Mouse (Mus musculus) NIH3T3 (cell line): Measurements from ENCODE around the gene Cacng8.

Source experiments
- DNase-seq: peaks from one replicate; pipeline ENCODE4 v3.0.0-alpha.2; 2012; ENCODE audit warnings: low read depth

The Cacng8 gene

DNA sequence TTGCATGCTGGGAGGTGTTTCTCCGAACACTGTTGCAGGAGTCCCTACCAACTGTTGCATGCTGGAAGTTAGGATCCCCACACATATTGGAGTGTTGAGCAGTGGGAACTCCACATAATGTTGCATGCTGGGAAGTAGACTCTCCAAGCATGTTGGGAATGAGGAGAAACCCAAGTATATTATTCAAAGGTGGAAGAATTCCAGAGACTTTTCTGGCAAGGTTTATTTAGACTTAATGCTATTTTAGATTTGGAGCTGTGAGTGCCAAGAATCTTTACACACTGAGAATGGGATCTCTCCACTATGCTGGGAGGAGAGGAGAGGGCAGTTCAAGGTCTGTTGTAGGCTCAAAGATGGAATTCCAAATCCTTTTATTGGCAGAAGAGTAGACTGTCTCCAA, 41.6 kb downstream of the Cacng8 start:
- DNase-seq = peak; percentile 38

DNA sequence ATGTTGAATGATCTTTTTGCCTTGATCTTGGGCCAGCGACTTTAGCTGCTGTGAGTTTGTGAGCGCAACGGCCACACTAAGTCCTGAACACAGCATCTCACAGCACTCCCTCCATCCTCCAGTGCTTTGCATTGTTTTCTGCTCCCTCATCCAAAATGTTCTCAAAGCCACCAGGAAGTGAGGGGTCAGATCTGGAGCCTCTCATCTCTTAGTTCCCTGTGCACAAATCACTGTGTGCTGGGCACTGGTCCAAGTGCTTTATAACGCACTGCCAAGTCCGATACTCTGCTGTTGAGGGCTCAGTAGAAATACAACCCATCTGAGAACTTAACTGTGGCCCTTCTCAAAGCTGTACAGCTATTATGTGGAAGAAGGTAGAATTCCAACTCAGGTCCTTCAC, 47.5 kb downstream of the Cacng8 start:
- peak; percentile 32 for DNase-seq

GRCm38 (mm10) chr7:3439984-3440383, 49.5 kb downstream of the Cacng8 start:
- no peak for DNase-seq

DNA sequence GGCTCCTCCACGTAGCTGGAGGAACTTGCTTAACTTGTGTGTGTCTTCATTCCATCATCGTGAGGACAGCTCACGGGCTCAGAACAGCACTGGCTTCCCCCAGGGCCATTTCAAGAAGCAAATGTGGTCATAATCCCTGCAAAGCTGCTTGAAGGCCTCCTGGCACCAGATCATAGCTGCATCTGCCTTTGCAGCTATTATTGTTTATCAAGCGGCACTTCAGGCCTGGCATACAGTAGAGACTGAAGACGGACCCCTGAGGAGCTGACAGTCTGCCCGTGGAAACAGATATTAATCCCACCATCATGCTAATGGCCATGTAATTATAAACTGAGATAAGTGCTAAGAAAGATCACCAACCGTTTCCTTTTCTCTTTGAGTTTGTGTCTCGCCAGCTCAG, 50.0 kb downstream of the Cacng8 start:
- no peak for DNase-seq

GRCm38 (mm10) chr7:3442476-3443062, 52.1 kb downstream of the Cacng8 start:
- DNase-seq = no peak

DNA sequence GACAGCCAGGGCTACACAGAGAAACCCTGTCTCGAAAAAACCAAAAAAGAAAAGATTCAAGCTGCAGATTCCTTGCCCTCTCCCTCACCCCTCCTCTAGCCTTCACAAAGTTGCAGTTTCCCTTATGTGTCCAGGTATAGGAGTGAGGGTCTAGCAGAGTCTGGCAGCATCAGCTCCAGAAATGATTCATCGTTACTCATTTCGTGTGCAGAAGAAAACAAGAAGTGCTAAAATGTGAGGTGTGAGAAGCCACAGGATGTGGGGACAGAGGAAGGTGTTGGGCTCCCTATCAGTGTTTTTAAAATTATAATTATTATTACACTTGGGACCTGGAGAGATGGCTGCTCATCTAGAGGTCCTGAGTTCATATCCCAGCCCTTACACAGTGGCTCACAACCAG, 54.2 kb downstream of the Cacng8 start:
- no peak for DNase-seq

DNA sequence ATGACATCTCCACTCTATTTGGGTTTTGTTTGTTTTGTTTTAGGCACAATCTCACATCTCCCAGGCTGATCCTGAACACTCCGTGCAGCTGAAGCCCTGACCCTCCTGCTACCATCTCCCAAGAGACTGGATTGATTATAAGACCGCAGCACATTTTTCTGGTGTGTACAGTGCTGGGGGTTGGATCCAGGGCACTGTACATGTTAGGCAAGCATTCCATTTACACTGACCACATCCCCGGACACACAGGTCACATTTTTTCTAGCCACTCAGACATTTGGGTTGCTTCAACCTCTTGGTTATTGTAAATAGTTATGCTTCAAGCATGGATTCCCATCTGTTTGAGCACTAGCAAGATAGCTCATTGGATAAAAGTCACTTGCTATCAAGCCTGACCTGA, 56.1 kb downstream of the Cacng8 start:
- peak; percentile 67 for DNase-seq

- peak; percentile 83 for DNase-seq
Measured at GRCm38 (mm10) chr7:3447026-3447425, 56.5 kb downstream of the Cacng8 start.

DNA sequence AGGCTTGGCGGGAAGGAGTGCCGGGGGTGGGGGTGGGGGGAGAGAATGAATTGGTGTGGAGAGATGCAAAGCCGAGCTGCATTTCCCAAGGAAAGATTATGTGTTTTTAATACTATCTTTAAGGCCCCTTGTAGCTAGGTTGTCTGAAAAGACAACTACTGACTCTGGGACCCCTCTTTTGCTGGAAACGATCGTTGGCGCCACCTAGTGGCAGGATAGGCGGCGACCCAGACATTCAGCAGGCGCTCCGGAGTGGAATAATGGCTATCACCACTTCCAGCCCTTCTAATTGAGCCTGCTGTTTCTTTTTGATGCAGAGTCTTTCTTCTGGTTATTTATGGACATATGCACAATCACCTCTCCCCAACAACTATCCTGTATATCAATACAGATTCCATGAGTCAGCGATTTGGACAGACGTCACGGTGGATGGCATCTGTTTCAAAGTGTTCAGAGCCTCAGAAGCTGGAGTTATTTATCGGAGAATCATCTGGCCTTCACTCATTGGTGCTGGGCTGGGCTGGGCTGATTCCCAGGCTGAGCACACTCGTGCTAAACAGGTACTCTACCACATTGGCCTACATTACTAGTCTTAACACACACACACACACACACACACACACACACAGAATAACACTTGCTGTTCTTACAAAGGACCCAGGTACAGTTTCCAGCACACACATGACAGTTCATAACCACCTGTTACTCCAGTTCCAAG, 58.4 kb downstream of the Cacng8 start:
- peak; percentile 75 for DNase-seq

DNA sequence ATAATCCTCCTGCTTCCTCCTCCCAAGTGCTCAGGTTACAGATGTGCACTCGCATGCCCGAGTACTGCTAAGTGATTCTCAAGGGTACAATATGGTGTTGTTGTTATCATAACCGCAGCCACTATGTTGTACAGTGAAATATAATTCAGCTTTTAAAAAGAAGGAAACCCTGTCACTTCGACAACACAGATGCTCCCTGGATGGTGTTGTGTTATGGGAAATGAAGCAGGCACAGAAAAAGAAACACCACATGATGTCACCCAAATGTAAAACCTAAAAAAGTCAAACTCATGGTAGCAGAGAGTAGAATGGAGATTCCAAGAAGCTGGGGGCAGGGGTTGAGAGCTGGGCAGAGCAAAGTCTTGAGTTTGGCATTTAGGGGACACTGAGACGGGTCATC, 60.2 kb downstream of the Cacng8 start:
- DNase-seq = peak; percentile 9

GRCm38 (mm10) chr7:3451161-3451560, 60.7 kb downstream of the Cacng8 start:
- DNase-seq = peak; percentile 71

- no peak for DNase-seq
Measured at GRCm38 (mm10) chr7:3452821-3453485, 62.5 kb downstream of the Cacng8 start.

DNA sequence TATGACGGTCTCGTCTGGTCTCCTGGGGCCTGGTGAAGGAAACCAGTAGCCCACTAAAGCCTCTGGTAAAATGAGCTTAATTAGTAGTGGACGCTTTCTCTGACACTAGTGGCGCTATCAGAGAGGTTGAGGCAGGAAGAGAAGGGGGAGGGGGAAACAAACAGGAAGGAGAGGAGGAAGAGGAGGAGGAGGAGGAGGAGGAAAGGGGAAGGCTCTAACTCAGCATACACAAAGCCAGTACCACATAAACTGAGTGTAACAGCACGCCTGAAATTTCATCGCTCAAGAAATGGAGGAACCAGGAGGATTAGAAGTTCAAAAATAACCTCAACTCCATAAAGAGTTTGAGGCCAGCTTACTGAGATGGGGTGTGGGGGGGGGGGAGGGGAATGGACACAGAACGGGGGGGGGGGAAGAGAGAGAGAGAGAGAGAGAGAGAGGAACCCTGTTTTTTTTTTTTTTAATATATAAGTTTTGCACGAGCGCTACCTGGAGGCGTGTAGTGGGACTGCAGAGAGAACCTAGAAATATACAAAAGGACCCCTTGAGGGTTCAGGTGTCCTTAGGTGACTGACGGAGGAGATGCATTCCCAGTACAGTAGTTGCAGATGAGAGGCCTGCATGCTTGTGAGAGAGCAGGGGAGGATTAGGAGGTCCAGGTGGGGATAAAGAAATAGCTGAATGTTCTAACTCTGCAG, 63.2 kb downstream of the Cacng8 start:
- DNase-seq = no peak

GRCm38 (mm10) chr7:3457111-3457840, 66.8 kb downstream of the Cacng8 start:
- DNase-seq = peak; percentile 87

- DNase-seq = peak; percentile 41
Measured at GRCm38 (mm10) chr7:3457841-3458217, 67.3 kb downstream of the Cacng8 start.

DNA sequence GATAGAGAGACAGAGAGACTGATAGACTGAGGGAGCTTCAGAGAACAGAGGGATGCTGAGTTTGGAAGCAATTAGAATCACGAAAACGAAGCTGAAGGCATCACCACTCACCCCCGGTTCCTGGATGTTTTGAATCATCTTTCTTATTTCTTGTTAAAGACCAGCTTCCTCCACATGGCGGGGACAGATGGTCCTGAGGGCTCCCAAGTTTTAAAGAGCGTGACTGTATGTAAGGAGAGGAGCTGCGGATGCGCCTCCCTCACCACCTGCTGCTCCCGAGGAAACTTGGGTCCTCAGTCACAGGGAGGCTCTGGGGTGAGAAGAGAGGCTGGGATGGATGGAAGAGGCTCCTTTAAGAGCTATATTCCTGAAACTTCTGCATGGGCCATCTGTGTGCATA, 69.8 kb downstream of the Cacng8 start:
- DNase-seq = no peak

GRCm38 (mm10) chr7:3463306-3463705, 72.8 kb downstream of the Cacng8 start:
- DNase-seq = peak; percentile 81
